ENCODE assay signal across 9 mouse cellular contexts in genomic region chr5:136982338-136982930, GRCm38 (mm10). TPM values are rescaled to one million over a fixed set of nuclear protein-coding genes. Genes with fewer than 3 reads are reported as not detected.
DNase-seq lines count a peak whose midpoint lies in the region; ATAC-seq and TF ChIP-seq lines count a peak whose summit lies in the region.
"Had no signal": no experiment of that assay in that cellular context is flagged by ENCODE, and none has a peak within 500 bp of the region (broad histone marks: within the 10 kb centered on the region; RNA-seq: fewer than 3 reads in every experiment).

No protein-coding gene starts in this region.

- no peaks in the 10 kb centered on the region for H3K9me3 ChIP-seq in forebrain, postnatal 0 days (ENCODE audit: low read length)
- no peaks in the 10 kb centered on the region for H3K9me3 ChIP-seq in forebrain, embryonic 15.5 days
- H3K9me3 ChIP-seq in stomach, postnatal 0 days (ENCODE audit: control insufficient read depth, low read length) = no peaks in the 10 kb centered on the region
- H3K9me3 ChIP-seq: heart, embryonic 13.5 days had no signal

- no peaks in the 10 kb centered on the region for H3K4me1 ChIP-seq in forebrain, postnatal 0 days (ENCODE audit: insufficient read depth)
- peaks cover 9% of the 10 kb centered on the region for H3K4me1 ChIP-seq in forebrain, embryonic 15.5 days
- H3K4me1 ChIP-seq in lung, adult 2 months (ENCODE audit: control insufficient read depth, insufficient read depth, low read length) = peaks cover 3% of the 10 kb centered on the region; the same call in 1 of the 2 replicates
- no peaks in the 10 kb centered on the region for H3K4me1 ChIP-seq in stomach, postnatal 0 days (replicated peaks; ENCODE audit: control insufficient read depth, insufficient read depth)

- TF ChIP-seq EP300 in stomach, postnatal 0 days (optimal IDR thresholded peaks at IDR 0.05) = no peak

- no peaks in the 10 kb centered on the region for H3K27me3 ChIP-seq in forebrain, postnatal 0 days (ENCODE audit: insufficient read depth, low read length)
- no peaks in the 10 kb centered on the region for H3K27me3 ChIP-seq in forebrain, embryonic 15.5 days
- H3K27me3 ChIP-seq in stomach, postnatal 0 days (ENCODE audit: control insufficient read depth, insufficient read depth, low read length) = no peaks in the 10 kb centered on the region
- H3K27me3 ChIP-seq: heart, embryonic 13.5 days had no signal

- no peak overlapping the region for H3K27ac ChIP-seq in forebrain, postnatal 0 days (ENCODE audit: low read depth, low read length)
- no peak overlapping the region for H3K27ac ChIP-seq in forebrain, embryonic 15.5 days (replicated peaks)
- H3K27ac ChIP-seq in stomach, postnatal 0 days (replicated peaks) = no peak overlapping the region
- H3K27ac ChIP-seq: heart, embryonic 13.5 days had no signal

- peaks cover 31% of the 10 kb centered on the region for H3K36me3 ChIP-seq in forebrain, postnatal 0 days (ENCODE audit: insufficient read depth)
- H3K36me3 ChIP-seq in forebrain, embryonic 15.5 days = peaks cover 18% of the 10 kb centered on the region
- H3K36me3 ChIP-seq in stomach, postnatal 0 days (ENCODE audit: control insufficient read depth, insufficient read depth, low read length) = no peaks in the 10 kb centered on the region

- WGBS in forebrain, postnatal 0 days = 43% methylated on average over 15 of the region's 16 CpGs
- WGBS in forebrain, embryonic 15.5 days = 54% methylated on average over 13 of the region's 16 CpGs
- 50% methylated on average over 15 of the region's 16 CpGs for WGBS in lung, adult 2 months
- WGBS in stomach, postnatal 0 days = 61% methylated on average over 11 of the region's 16 CpGs

- H3K4me2 ChIP-seq in forebrain, postnatal 0 days (ENCODE audit: low read depth) = no peak overlapping the region
- H3K4me2 ChIP-seq in forebrain, embryonic 15.5 days (replicated peaks) = no peak overlapping the region
- no peak overlapping the region for H3K4me2 ChIP-seq in stomach, postnatal 0 days (replicated peaks; ENCODE audit: low read depth)
- H3K4me2 ChIP-seq: heart, embryonic 13.5 days had no signal

- peak; percentile 59 for TF ChIP-seq CTCF in forebrain, postnatal 0 days (IDR thresholded peaks at IDR 0.05; ENCODE audit: low read depth)
- peak; percentile 72 for TF ChIP-seq CTCF in lung, adult 2 months (IDR thresholded peaks at IDR 0.05; ENCODE audit: insufficient read depth, low read length)
- peak; percentile 66 for TF ChIP-seq CTCF in stomach, postnatal 0 days (IDR thresholded peaks at IDR 0.05; ENCODE audit: low read depth)

- no peak for TF ChIP-seq POLR2A in lung, adult 2 months (IDR thresholded peaks at IDR 0.05; ENCODE audit: borderline replicate concordance, extremely low read depth, low read depth, low read length)

- H3K4me3 ChIP-seq in forebrain, postnatal 0 days (ENCODE audit: low read depth, low read length) = no peak overlapping the region
- no peak overlapping the region for H3K4me3 ChIP-seq in forebrain, embryonic 15.5 days
- no peak overlapping the region for H3K4me3 ChIP-seq in lung, adult 2 months (replicated peaks; ENCODE audit: extremely low read depth, low read depth, low read length)
- no peak overlapping the region for H3K4me3 ChIP-seq in stomach, postnatal 0 days (ENCODE audit: low read depth, low read length)
- H3K4me3 ChIP-seq: heart, embryonic 13.5 days had no signal

- ATAC-seq in forebrain, postnatal 0 days = no peak
- no peak for ATAC-seq in forebrain, embryonic 15.5 days (replicated peaks)
- no peak for ATAC-seq in stomach, postnatal 0 days (ENCODE audit: low FRiP score, low TSS enrichment)
- ATAC-seq in megakaryocyte-erythroid progenitor cell, adult 5-6 weeks (replicated peaks; ENCODE audit: low FRiP score, low TSS enrichment, poor library complexity, severe bottlenecking) = no peak

- H3K9ac ChIP-seq in forebrain, postnatal 0 days = no peak overlapping the region
- H3K9ac ChIP-seq in forebrain, embryonic 15.5 days (replicated peaks) = no peak overlapping the region
- no peak overlapping the region for H3K9ac ChIP-seq in stomach, postnatal 0 days (ENCODE audit: low read length)
- H3K9ac ChIP-seq: heart, embryonic 13.5 days had no signal

- DNase-seq in forebrain, postnatal 0 days = no peak
- peak; percentile 52 for DNase-seq in lung, adult 2 months
- DNase-seq in lung, postnatal 25 days (ENCODE audit: low spot score) = no peak
- DNase-seq in adrenal gland, postnatal 10 days = peak; percentile 66
- peak; percentile 61 to 79 for DNase-seq in kidney, postnatal 25 days
- peak; percentile 58 for DNase-seq in stomach, postnatal 0 days (ENCODE audit: low spot score)

RNA-seq across cellular contexts. Expression of gene Plod3, which starts 4.4 kb away (rescaled TPM):
- 46.6 and 55.2 TPM in 2 replicates for total RNA-seq in forebrain, postnatal 0 days (2014; rRNA removed)
- polyA plus RNA-seq in forebrain, postnatal 0 days (2015; fragmentation: Nextera tagmentation; extraction: Ambion mirVana) = 18.2 and 21.7 TPM in 2 replicates
- 28.8 and 35.6 TPM in 2 replicates for polyA plus RNA-seq in forebrain, embryonic 15.5 days (2015; fragmentation: Nextera tagmentation; extraction: Ambion mirVana)
- 84.8 and 85.6 TPM in 2 replicates for polyA plus RNA-seq in lung, adult 2 months (2012; rRNA removed)
- 10 to 100 TPM; 43.5 to 49.6 TPM for total RNA-seq in adrenal gland, postnatal 10 days (2021)
- polyA plus RNA-seq in stomach, postnatal 0 days (2015; fragmentation: Nextera tagmentation; extraction: Ambion mirVana) = 16.4 and 17.2 TPM in 2 replicates
- 19.8 and 22.1 TPM in 2 replicates for total RNA-seq in megakaryocyte-erythroid progenitor cell, adult 5-6 weeks (2014; fragmentation: Nextera tagmentation)
- total RNA-seq in megakaryocyte-erythroid progenitor cell, adult 5-6 weeks (2017) = 19.0 and 22.1 TPM in 2 replicates

RNA-seq across cellular contexts. Expression of gene Znhit1, which starts 5.4 kb away (rescaled TPM):
- 66.1 and 96.9 TPM in 2 replicates for total RNA-seq in forebrain, postnatal 0 days (2014; rRNA removed)
- 176 and 201 TPM in 2 replicates for polyA plus RNA-seq in forebrain, postnatal 0 days (2015; fragmentation: Nextera tagmentation; extraction: Ambion mirVana)
- 123 and 129 TPM in 2 replicates for polyA plus RNA-seq in forebrain, embryonic 15.5 days (2015; fragmentation: Nextera tagmentation; extraction: Ambion mirVana)
- 70.3 and 82.0 TPM in 2 replicates for polyA plus RNA-seq in lung, adult 2 months (2012; rRNA removed)
- total RNA-seq in adrenal gland, postnatal 10 days (2021) = 10 to 100 TPM; 60.1 to 61.0 TPM
- 81.0 and 89.1 TPM in 2 replicates for polyA plus RNA-seq in stomach, postnatal 0 days (2015; fragmentation: Nextera tagmentation; extraction: Ambion mirVana)
- total RNA-seq in megakaryocyte-erythroid progenitor cell, adult 5-6 weeks (2014; fragmentation: Nextera tagmentation) = 67.3 and 75.0 TPM in 2 replicates
- 18.8 and 21.6 TPM in 2 replicates for total RNA-seq in megakaryocyte-erythroid progenitor cell, adult 5-6 weeks (2017)

RNA-seq across cellular contexts. Expression of gene Cldn15, which starts 16.0 kb away (rescaled TPM):
- total RNA-seq in forebrain, postnatal 0 days (2014; rRNA removed) = 0.33 and 0.38 TPM in 2 replicates
- polyA plus RNA-seq in forebrain, postnatal 0 days (2015; fragmentation: Nextera tagmentation; extraction: Ambion mirVana) = 0.13 and 0.15 TPM in 2 replicates
- polyA plus RNA-seq in forebrain, embryonic 15.5 days (2015; fragmentation: Nextera tagmentation; extraction: Ambion mirVana) = 0.10 and 0.28 TPM in 2 replicates
- polyA plus RNA-seq in lung, adult 2 months (2012; rRNA removed) = 20.6 and 27.6 TPM in 2 replicates
- total RNA-seq in adrenal gland, postnatal 10 days (2021) = 10 to 100 TPM; 10.7 to 13.6 TPM
- 5.1 and 6.8 TPM in 2 replicates for polyA plus RNA-seq in stomach, postnatal 0 days (2015; fragmentation: Nextera tagmentation; extraction: Ambion mirVana)
- total RNA-seq in megakaryocyte-erythroid progenitor cell, adult 5-6 weeks (2014; fragmentation: Nextera tagmentation) = 0.13 TPM in 1 of 2 replicates, not detected in the other
- not detected in 2 replicates for total RNA-seq in megakaryocyte-erythroid progenitor cell, adult 5-6 weeks (2017)

RNA-seq across cellular contexts. Expression of gene Fis1, which starts 29.4 kb away (rescaled TPM):
- 221 and 299 TPM in 2 replicates for total RNA-seq in forebrain, postnatal 0 days (2014; rRNA removed)
- 377 and 441 TPM in 2 replicates for polyA plus RNA-seq in forebrain, postnatal 0 days (2015; fragmentation: Nextera tagmentation; extraction: Ambion mirVana)
- polyA plus RNA-seq in forebrain, embryonic 15.5 days (2015; fragmentation: Nextera tagmentation; extraction: Ambion mirVana) = 336 and 351 TPM in 2 replicates
- 203 and 217 TPM in 2 replicates for polyA plus RNA-seq in lung, adult 2 months (2012; rRNA removed)
- 100 to 1,000 TPM; 164 to 186 TPM for total RNA-seq in adrenal gland, postnatal 10 days (2021)
- 255 and 270 TPM in 2 replicates for polyA plus RNA-seq in stomach, postnatal 0 days (2015; fragmentation: Nextera tagmentation; extraction: Ambion mirVana)
- 160 and 187 TPM in 2 replicates for total RNA-seq in megakaryocyte-erythroid progenitor cell, adult 5-6 weeks (2014; fragmentation: Nextera tagmentation)
- 61.1 and 71.8 TPM in 2 replicates for total RNA-seq in megakaryocyte-erythroid progenitor cell, adult 5-6 weeks (2017)

RNA-seq across cellular contexts. Expression of gene Vgf, which starts 43.8 kb away (rescaled TPM):
- 82.7 and 116 TPM in 2 replicates for total RNA-seq in forebrain, postnatal 0 days (2014; rRNA removed)
- polyA plus RNA-seq in forebrain, postnatal 0 days (2015; fragmentation: Nextera tagmentation; extraction: Ambion mirVana) = 26.7 and 40.0 TPM in 2 replicates
- polyA plus RNA-seq in forebrain, embryonic 15.5 days (2015; fragmentation: Nextera tagmentation; extraction: Ambion mirVana) = 4.0 and 4.4 TPM in 2 replicates
- polyA plus RNA-seq in lung, adult 2 months (2012; rRNA removed) = 0.03 TPM in 1 of 2 replicates, not detected in the other
- total RNA-seq in adrenal gland, postnatal 10 days (2021) = 10 to 100 TPM in 1 of 2 experiments, 1 to 10 TPM in 1; 9.9 to 13.7 TPM
- 1.8 TPM in 2 replicates for polyA plus RNA-seq in stomach, postnatal 0 days (2015; fragmentation: Nextera tagmentation; extraction: Ambion mirVana)
- not detected in 2 replicates for total RNA-seq in megakaryocyte-erythroid progenitor cell, adult 5-6 weeks (2014; fragmentation: Nextera tagmentation)
- 0.27 and 0.47 TPM in 2 replicates for total RNA-seq in megakaryocyte-erythroid progenitor cell, adult 5-6 weeks (2017)

Comparison
In these comparisons a context has a peak if more than half of its experiments do, and no peak if none do; other contexts are left out.
1. DNase-seq: peak in lung, adult 2 months (single experiment), adrenal gland, postnatal 10 days (single experiment), kidney, postnatal 25 days (2 of 2) and stomach, postnatal 0 days (single experiment); none in forebrain, postnatal 0 days (single experiment) and lung, postnatal 25 days (single experiment).
2. Peak in every context shown above with its lines, with median percentiles within 50 percentile points of each other: CTCF ChIP-seq.